Mouse (Mus musculus): ENCODE results near the gene Dlgap1.

Gene Dlgap1

DNA sequence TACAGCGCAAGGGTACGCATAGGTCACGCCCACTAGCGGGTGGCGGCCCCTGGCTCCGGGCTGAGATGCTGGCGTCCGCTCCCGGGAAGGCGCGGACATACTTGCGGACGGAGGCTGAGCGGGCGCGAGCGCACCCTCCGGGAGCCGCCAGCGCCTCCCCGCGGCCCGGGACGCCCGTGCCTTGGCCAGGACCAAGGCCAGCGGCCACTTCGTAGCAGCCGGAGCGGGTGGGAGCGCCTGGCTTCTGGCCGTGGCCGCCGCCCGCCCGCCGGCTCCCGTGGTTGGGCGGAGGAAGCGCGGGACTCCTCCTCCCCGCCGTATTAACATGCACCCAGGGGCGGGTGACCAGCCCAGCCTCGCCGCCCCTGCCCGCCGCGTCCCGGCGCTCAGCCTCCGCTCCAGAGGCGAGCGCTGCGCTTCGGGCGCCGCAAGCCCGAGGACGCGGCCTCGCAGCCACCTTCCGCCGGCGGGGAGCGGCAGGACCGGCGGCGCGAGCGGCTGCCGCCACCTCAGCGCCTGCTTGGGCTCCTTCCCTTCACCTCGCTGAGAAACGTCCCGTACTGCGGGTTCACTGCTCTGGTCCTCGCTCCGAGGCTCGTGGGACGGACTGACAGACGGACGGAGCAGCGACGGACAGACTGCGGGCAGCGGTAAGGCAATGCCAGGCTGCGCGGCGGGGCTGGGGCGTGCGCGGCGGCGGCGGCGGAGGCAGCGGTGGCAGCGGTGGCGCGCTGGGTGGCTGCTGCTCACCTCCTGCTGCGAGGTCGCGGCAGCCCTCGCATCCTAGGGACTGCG lies at the start of gene Dlgap1:
Gene Dlgap1 (plus strand): TSS at position 53 of the 795 bp plus-strand sequence.
- DNase-seq (ENCODE audit: low read depth, low spot score) = peak; percentile 67

DNA sequence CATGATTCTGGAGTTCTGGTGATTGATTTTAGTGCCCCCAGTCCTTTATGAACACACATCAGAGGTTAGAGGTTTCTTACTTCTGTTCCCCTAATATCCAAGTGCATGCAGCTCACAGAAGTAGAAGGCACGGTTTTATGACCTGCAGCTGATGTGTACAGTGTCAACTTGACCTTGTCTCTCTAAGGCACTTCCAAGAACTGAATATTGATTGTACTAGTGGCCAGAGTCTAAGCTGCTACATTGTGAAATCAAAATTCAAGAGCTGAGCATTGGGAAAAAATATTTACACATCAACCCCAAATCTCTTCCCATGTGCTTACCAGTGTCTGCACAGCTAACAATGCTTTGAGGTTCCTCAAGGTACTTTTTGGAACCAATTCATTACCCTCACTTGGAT lies 13.9 kb upstream of the Dlgap1 start:
- DNase-seq (ENCODE audit: low read depth, low spot score) = no peak

DNA sequence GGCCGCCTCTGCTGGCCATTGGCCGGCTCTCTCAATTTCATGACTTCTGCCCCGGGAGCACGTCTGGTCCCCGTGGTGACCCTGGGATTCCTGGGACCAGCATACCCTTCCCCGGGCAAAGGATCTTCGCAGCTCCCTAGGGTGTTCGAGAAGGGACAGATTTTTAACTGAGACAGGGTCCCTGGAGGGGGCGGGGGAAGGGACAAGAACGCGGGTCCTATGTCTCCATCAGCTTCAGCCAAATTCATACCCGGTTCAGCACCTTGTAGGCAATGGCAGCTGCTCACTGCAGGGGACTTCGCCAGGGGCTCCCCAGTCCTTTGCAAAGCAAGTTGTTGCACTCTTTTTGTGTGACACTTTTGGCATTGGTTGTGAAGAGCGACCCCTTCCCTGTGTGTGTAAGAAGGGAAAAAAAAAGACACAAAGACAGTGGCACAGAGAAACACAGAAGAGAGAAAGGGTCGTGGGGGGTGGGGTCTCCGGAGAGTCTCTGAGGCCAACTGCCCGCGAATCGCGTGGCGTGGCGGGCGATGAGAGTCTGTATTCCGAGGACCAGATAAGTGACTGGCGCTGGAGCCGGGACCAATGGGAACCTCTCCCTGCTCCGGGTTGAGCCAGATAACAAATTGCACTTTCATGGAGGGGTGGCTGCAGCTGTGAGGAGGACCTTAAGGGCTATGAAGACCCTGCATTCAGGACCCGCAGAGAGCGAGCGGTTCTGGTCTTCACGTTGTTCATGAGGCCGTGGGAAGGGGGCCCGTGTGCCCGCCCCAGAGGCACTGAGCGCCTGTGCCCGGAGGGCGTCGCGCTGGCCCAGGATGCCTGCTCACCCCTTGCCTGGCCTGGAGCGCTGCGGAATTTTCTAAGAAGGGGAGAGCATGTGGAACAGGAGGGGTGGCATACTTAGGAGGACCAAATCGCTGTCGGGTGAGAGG lies 1.2 kb downstream of the Dlgap1 start:
- no peak for DNase-seq (ENCODE audit: low read depth, low spot score)

DNA sequence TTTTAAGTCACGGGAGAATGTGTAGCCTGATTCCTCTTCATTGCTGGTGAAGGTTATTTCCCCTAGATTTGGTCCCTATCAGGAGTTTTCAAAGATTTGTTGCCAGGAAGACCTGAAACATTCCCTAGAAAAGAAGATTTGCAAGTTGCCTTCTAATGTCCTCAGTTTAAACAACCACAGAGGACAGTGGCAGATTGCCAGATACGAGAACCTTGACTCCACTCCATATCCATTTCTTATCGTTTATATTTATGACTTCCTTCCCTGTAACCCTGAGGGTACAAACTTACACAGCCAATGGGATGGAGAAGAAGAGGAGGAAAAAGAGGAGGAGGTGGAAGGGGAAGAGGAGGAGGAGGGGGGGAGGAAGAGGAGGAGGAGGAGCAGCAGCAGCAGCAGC lies 4.2 kb downstream of the Dlgap1 start:
- no peak for DNase-seq (ENCODE audit: low read depth, low spot score)

DNA sequence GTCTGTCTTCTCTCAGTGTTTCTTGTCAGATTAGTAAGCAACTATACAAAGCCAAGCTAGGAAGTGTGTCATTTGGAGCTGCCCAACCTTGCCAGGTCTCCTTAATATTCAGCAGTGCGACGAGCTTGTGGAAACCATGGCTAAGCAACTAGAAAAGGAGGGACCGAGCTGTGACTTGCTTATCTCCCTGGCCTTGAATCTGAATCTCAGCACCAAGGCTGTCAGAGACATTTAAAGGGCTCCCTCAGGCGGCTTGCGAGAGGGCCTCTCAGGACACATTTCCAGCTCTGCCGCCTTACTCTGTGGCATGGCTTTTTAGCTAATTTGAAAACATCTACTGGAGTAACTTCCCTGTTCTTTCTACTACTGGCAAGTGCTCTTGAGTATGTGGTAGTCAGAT lies 5.1 kb downstream of the Dlgap1 start:
- no peak for DNase-seq (ENCODE audit: low read depth, low spot score)

DNA sequence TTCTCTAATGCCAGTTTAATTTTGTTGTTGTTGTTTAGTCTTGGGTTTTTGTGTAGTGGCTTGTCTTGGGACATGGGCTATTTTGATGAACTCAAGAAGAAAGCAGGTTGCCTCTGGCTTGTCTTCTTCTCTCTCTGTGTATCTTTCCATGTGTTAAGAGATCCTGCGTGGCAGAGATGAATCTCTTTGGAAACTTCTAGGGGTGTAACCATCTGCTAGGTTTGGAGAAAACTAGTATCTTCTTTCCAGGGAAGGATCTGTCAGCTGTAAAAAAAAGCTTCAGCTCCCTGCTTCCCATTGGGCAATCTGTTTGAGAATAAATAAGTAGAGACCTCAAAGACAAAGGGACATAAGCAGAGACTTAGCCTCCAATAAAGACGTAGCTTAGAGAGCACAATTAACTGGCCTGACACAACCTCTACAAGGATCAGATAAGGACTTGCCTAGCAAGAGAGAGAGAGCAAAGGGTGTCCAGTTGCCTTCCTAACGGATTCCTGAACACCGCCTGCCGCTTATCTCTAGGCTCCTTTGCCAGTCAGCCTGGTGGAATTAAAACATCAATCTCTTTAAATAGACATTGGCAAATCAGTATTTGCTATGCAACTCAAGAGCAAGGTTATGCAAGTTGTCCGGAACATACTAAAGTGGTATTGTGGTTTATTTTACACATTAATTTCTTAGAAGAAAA lies 13.5 kb downstream of the Dlgap1 start:
- DNase-seq (ENCODE audit: low read depth, low spot score) = no peak

DNA sequence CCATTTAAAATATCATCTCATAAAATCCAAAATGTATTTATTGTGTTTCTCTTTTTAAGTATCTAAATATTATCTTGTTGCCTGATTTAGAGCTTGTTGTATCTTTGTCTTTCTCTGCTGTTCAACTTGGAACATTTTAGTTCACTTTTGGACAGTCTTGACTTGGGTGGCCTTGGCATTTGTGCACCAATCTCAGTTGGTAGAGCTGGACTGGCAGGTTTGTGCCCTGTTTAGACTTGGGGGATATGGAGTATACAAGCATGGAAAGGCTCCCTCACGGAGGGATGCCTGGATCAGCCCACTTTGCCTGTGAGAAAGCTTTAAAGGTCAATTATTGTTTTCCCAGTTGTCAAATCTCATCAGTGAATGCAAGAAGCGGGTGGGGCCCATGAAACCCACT lies 27.5 kb downstream of the Dlgap1 start:
- DNase-seq (ENCODE audit: low read depth, low spot score) = no peak

DNA sequence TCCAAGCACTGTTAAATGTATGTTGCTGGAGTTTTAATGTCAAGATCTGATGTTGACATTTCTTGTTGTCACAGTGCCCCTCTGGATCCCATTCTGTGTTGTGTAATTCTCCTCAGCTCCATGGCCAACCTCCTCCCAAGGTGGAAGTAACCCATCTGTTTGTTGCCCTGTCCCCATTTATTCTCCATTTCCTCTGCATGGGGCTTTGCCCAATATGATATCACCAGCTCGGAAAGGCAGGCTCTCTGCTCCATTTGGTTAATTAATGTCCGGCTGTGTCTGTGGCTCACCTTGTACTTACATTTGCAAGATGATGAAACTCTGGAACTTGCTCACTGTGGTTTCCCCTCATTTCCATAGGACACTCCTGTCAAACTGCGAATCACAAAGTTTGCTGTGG lies 33.2 kb downstream of the Dlgap1 start:
- DNase-seq (ENCODE audit: low read depth, low spot score) = no peak

DNA sequence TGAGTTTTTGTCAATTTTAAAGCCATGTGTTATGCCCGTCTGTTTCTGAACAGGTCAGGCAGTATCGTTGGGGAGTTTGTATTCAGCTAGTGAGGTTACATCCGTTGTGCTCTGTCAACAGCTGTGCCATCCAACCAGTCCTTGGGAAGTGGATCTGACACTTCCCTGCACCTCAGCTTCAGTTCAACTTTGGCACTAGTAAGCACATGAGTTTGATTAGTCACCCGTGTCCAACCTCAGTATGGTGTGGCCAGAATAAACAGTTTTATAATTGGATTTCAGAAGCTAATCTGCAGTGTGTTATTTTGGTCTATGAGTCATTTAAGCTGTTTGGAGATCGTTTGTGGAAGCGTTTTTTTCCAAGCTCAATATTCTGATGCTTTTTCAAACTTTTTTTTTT lies 35.8 kb downstream of the Dlgap1 start:
- DNase-seq (ENCODE audit: low read depth, low spot score) = no peak

DNA sequence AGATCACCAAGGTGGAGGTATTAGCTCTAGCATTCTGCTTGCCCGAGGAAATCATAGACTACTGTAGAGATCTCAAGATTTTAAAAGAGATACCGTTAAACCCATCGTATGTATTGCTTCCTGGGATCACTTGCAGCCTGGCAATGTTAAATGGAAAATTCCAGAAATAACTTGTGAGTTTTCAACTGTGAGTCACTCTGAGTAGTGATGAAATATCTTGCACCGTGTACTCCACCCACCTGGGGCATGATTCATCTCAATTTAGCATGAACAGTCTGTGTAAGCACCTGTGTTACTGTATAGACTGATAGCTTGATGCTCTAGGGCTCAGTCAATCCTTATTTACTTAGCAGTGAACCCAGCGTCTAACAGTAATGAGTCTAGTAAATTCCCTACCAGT lies 38.7 kb downstream of the Dlgap1 start:
- DNase-seq (ENCODE audit: low read depth, low spot score) = no peak

DNA sequence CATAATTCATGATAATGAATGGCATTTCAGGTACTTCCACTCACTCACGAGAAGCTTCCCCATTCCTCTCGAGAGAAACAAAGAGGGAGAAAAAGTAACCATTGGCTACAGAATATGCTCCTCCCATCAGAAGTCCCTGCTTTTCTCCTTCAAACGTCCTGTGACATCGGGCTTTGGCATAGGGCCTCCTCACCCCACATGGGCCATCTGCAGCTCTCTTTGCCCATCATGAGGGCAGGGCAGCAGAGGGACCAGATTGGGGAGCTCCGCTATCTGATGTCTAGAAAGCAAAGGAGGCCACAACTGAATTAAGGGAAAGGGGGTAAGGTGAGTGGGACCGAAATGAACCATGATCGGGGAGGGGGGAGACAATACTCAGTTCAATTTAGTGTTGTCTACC lies 47.6 kb downstream of the Dlgap1 start:
- DNase-seq (ENCODE audit: low read depth, low spot score) = no peak

DNA sequence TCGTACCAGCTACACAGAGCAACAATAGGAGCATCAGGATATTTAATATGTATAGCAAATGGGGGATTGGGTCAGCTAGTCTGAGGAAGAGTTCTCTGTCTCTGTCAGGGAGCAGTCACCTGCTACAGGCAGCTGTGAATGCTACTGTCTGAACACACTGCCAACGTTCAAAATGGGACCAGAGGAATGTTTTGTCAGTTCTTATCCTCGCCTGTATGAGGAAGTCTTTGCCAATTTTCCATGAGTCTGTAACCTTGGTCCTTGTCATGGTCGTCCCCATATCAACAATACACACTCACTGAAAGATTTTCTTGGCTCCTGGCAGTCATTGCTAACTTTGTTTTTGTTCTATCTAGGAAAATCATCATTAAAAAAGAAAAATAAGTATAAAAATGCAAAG lies 51.5 kb downstream of the Dlgap1 start:
- DNase-seq (ENCODE audit: low read depth, low spot score) = no peak

DNA sequence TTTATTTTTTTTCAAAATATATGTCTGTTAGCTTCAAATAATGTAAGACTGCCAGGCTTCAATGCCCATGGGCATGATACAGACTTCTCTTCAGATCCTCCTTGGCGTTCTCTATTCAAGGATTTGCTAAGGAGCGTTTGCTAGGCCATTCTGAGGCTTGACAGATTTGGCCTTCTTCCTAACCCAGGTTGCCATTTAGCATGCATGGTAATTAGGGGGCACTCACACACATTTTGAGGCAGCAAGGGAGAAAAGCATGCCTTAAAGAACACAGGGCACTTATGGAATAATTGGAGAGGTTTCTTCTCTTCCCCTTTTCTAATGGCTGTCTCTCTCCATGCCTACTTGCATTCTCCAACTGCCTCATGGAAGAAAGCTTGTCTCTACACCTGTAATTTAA lies 53.7 kb downstream of the Dlgap1 start:
- DNase-seq (ENCODE audit: low read depth, low spot score) = no peak

DNA sequence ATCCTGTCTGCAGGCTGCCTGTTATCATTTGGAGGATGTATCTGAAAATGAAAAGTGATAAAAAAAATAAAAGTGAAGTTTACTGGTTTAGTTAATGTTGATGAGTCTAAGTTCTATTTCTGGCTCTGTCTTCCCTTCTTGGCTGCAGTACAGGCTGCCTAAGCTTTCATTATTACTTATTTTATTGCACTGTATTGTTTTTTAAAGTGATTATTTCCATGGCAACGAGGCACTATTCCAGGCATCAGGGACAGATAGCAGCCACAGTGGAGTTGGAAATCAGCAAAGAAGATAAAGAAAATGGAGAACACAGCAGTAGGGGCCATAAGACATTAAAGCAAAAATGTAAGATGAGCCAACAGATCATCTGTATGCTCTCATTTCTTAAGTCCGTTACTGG lies 66.0 kb downstream of the Dlgap1 start:
- DNase-seq (ENCODE audit: low read depth, low spot score) = no peak

DNA sequence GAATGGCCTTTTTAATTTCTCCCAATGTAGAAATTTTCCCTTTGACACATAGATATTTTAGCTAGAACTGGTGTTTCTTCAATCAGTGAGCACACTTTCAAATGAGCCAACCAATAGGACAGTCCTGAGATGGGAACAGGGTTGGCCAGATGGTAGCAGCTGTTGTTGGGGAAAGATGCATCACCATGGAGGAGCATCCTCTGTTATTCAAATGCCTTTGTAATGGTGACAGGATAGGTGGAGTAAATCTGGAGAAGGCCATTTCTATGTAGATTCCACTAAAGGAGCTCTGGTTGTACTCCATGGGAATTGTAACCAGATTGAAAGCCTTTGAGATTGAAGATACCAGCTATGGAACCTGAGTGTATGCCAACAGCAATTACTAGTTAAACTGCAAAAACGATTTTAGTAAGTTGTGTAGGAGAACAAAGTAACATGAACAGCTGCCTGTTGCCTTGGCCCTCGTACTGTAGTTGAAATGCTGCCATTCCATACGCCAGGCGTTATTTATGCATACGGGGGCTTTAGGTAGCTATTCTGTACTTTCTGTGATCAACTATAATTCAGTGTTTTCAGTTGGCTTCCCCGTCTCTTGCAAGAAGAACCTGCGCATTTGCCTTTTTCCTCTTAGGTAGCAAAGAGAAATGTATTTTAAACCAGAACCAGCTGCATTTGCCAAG lies 72.0 kb downstream of the Dlgap1 start:
- no peak for DNase-seq (ENCODE audit: low read depth, low spot score)

DNA sequence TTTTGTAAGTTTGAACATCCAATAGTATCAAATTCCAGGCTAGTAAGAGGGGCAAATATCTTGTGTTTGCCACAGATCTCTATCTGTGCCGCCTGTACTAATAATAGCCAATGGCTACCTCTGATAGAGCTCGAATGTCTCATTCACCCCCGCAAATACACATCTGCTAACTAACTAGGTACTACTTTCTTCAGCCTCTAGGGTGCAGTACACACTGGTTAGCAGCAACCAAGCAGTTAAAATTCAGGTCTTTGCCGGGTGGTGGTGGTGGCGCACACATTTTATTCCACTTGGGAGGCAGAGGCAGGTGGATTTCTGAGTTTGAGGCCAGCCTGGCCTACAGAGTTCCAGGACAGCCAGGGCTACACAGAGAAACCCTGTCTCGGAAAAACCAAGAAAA lies 99.4 kb downstream of the Dlgap1 start:
- DNase-seq (ENCODE audit: low read depth, low spot score) = no peak

DNA sequence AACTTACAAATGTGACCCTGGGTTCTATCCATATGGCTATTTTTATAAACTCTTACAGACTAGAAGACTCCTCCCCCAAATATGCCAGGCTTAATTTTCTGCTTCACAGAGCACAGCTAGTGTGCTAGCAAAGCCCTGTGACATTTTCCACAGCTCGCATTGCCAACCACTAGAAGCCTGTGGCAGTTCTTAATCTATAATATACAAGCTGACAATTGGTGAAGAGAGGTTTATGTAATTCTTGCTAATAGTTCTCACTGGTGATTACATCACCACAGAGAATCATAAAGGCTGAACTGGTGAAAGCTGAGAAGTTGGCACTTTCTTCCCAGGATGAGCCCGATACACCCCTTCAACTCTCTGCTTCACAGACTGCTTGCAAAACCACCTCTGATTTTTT lies 103.2 kb downstream of the Dlgap1 start:
- DNase-seq (ENCODE audit: low read depth, low spot score) = no peak

DNA sequence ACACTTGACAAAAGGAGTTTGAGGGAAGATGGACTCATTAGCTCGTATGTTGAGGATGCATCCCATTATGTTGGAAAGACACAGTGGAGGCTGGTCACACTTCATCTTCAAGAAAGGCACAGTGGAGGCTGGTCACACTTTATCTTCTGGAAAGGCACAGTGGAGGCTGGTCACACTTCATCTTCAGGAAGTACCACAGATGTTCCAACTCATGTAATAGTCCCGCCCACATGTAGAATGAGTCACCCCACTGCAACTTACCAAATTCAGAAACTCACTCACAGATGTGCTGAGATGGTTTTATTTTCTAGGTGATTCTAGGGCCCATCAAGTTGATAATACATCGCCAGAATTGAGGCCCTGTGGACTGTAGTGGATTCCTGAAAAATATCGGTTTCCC lies 119.3 kb downstream of the Dlgap1 start:
- no peak for DNase-seq (ENCODE audit: low read depth, low spot score)

DNA sequence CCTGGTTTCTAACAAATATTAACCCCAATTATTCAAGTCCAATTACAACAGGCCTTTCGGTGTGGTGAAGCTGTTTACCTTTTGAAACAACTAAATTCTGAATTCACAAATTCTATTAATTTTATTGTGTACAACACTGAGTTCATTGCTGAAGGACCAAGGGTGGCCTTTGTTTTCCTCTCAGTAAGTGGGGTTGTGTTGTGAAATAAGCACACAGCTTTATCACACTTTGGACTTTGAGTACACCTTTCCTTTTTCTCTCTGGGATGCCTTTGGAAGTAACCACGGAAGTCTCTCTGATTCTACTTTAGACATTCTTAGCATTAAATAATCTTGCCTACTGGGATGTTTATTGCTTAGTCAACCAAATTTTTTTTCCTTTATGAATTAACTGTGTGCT lies 121.9 kb downstream of the Dlgap1 start:
- no peak for DNase-seq (ENCODE audit: low read depth, low spot score)

DNA sequence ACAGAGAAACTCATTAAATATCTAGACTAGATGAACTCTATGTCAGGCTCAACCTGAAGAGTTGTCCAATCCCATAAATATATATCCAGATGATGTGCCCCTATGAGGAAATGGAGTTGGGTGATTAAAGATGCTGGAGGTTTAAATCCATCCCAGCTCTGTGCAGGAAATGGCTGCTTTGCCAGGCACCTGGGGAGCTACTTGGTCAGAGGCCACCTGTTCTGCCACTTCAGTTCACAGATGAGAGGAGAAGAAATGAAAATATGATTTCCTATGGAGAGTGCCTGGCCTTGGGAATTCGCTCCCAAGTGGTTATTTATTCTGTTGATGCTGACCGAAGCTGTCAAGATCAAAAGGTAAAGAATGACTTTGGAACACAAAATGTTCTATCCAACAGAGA lies 160.3 kb downstream of the Dlgap1 start:
- DNase-seq (ENCODE audit: low read depth, low spot score) = no peak

DNA sequence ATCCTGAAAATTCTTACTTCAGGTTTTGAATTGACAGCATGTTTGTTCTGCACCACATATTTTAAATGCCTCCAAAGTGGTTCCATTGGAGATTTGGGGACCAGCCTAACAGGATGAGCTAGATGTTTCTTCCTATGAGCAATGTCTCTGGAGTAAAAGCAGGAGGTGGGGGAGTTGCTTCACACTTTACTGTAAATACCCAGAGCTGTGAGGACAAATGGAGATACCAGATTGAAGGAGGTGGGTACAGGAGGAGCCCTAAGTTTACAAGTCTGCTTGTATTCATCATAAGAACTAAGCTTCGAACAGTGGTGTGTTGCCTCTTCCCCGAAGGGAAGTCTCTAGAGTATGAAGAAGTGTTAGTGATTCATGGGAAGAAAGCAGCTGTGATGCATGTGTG lies 201.0 kb downstream of the Dlgap1 start:
- no peak for DNase-seq (ENCODE audit: low read depth, low spot score)
